Mouse (Mus musculus) heart, postnatal 25 days (tissue): ENCODE measurements at regions not wholly inside any gene's neighbourhood (a gene's known extent, or its start where the extent isn't known, plus 50 kb on each side); places are given as distances from the start of the nearest gene placed in this dataset.

ENCODE experiments used
- DNase-seq: peaks from one replicate; pipeline ENCODE4 v3.0.0; 2022; ENCODE audit warnings: low spot score
- intact Hi-C: fragments of 180-260 bp; cut with DNase I; formaldehyde crosslinking; loops from one replicate; pipeline ENCODE4 v1.15.1; 2025

DNA sequence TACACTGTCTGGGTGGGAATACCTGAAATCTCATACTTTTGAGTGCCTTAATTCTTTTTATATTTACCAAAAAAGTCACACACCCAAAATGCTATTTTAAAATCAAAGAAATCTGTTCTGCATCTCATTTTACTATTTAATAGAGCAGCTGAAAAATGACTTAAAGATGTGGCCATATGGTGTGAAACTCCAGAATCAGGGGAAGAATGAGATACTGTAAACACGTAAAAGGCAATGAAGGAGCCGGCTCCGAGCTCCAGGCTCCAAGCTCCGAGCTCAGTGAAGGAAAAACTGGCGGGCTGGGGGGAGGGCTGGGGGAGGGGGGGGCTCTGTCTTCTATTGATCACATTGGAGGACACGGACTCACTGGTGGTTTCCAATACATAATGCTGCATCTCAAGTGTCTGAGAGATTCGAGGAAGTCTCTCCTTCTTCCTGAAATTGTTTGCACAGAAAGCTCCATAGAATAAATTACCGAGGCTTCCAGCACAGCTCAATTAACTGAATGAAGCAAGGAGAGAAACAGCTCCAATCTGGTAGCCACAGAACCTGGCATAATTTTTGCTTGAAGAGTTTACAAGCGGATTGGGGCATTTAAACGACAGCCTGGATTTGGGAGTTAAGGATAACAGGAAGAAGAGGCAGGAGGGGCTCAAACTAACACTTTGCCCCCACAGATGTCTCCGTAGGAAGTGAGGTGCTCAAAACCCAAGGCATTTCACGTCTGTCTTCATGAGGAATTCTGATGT is 112.2 kb upstream of the 1700066M21Rik start:
- intact Hi-C loops: no loop called here

DNA sequence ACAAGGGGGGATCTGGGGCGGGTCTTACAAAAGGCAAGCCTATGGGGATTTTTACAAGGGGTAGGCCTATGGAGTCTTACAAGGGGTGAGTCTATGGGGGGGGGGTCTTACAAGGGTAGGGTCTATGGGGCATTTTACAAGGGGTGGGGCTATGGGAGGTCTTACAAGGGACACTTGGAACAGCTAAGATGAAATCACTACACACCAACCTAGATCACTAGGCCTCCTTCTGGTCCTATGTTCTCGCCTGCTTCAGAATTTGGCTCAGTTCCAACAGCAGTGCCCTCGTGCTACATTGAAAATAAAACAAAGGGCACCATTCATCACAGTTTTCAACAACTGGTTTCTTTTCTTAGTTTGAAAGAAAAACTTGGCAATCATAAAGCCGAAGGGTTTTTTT is 110.7 kb upstream of the 1700066M21Rik start:
- no peak for DNase-seq
- intact Hi-C loops: no loop called here

More for the DNA sequence above, 112.2 kb upstream of the 1700066M21Rik start:
- no peak for DNase-seq

DNA sequence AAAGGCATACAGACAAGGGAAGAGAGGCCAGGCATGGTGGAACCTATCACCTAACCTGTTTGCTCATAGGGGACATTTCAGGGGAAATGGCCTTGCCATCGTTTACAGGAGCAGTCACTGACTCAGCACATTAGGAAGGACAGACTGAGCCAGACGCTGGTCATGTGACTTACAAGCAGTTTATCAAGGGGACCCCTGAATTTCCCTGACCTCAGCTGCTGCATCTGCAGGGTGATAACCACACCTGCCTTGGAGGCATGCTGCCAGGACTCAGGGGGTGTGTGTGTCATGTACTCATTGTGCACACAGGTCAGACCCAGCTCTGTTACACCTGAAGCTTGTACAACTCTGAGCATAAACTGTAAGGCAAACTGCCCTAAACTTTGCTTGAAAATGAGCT is 109.6 kb upstream of the 1700066M21Rik start:
- DNase-seq: no peak
- intact Hi-C loops: no loop called here

DNA sequence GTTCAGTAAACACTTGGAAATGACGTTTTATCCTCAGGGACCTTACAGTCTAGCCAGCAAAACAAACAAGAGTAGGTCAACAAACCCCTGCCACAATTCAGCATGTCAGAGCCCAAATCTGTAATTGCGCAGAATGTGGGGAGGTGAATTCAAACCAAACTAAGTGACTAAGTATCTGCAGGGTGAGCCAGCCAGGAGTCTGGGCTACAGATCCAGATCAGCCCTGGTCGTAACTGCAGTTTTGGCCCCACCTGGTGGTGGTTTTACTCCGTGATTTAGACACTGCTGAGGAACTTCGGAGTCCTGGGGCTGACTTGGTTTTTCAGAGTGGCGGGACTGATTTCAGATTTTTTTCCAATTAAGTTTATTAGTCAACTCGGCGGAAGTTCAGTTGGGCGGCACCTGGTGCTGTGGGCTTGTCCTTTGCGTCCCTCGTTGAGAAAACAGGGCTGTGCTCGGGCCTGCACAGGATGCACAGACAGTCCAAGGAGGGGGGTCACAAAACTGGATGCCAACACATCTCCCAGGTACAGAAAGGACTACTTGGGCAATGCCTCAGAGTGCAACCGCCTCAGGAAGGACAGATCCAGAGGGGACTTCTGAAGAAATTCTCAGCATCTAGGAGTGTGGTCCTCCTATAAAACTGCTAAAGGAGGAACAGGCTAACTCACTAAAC is 107.6 kb upstream of the 1700066M21Rik start:
- no peak for DNase-seq
- intact Hi-C loops: no loop called here

- no peak for DNase-seq
- intact Hi-C loops: no loop called here
Observed at GRCm38 (mm10) chr1:57272593-57272992, 104.8 kb upstream of the 1700066M21Rik start.

GRCm38 (mm10) chr1:57281549-57281948 is 95.9 kb upstream of the 1700066M21Rik start:
- no peak for DNase-seq
- intact Hi-C loops: no loop called here

DNA sequence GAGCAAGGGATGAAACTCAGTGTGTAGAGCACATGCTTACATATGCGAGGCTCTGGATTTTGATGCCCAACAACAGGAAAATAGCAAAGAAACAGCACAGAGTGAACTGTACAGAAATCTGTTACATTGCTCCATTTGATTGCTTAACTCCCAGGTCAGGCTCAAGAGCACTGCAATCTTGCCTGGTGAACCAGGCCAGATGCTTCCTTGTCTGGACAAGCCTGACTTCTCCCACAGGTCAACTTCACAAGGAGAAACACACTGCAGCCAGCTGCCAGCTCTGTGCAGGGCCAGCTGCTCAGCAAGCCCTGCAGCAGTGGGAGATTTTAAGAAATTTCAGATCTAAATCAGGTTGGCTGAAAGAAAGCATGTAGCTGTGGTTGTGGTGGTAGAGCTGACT is 81.2 kb upstream of the 1700066M21Rik start:
- no peak for DNase-seq
- intact Hi-C loops: no loop called here

DNA sequence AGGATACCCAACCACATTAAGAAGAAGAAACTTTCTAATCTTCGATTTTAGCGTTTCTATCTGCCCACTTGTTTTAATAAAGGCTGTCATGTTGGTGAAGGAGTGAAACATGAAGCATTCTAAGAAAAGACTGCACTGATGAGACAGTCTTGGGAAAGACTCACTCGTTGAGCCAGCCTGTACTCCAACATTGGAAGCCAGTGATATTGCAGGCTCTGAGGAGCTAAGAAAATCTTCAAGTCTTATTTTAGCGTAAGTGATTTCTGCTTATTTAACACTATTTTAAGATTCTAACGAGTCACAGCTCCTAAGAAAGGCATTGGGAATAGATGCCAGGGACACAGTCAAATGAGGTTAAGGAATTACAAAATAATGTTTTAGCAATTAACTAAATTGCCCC is 78.9 kb upstream of the 1700066M21Rik start:
- DNase-seq: no peak
- intact Hi-C loops: no loop called here

DNA sequence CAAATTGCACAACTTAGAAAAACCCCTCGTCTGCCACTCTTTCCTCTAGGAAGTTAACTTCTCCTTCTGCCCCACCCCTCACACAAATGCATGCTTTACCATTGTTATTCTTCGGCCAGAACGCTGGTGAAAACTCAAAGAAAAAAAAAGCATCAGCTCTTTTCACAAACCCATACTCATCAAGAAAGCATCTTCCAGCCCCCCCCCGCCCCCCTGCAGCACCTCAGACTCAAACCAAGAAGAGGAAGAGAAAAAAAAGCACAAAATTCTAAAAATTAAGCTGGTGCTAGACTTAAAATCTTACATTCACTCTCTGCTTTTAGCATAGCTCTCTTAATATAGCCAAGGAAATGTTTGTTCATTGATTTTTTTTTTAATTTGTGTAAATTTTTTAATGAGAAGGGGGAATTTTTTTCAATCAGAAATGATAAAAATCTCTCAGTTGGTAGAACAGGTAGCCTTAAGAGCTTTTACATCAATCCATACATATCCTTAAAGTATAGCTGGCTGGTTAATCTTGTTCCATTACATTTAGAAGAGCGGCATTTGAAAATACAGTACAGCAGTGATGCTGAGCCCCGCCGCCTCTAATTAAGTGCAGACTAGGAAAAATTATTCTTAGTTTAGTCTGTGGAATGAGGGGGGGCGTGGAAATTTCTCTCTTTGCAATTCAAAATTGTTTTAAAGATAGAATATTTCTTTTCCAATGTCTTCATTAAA is 76.0 kb upstream of the 1700066M21Rik start:
- intact Hi-C loops: no loop called here
- DNase-seq: no peak

DNA sequence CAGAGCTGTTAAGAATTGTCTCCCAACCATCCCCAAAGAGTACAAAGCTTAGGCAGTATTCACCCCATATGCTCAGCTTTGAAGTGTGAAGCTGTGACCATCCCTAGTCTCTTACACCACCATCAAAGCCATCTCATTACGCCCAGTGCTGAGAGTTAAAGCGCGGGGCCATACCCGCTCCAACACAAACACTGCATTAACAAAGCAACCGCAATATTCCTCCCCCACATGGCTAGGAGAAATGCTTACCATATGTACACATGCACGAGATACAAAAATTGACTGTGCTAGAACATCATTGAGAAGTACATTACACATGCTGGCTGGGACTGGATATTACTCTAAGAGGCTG is 75.5 kb upstream of the 1700066M21Rik start:
- intact Hi-C loops: no loop called here
- no peak for DNase-seq

GRCm38 (mm10) chr1:57304757-57305156 is 72.7 kb upstream of the 1700066M21Rik start:
- no peak for DNase-seq
- intact Hi-C loops: no loop called here

DNA sequence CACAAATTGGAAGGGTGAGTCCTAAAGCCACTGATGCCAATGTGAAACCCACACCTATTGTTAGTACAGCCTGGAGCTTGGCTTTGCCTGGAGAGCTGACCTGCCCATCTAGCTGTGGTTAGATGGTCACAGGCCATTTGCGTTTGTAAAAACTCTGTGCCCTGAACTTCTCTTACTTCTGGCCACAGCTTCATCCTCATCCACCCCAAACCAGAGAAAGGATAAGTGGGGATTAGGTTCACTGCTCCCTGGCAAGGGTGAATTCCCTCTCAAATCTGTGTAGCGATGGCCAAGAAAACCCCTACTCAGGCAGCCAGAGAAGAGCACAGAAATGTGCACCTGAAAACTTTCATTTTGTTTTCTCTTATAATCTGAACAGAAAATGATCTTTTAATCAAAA is 54.9 kb upstream of the 1700066M21Rik start:
- intact Hi-C loops: no loop called here
- DNase-seq: no peak

- DNase-seq: no peak
- intact Hi-C loops: no loop called here
Observed at GRCm38 (mm10) chr1:57323118-57323517, 54.3 kb upstream of the 1700066M21Rik start.

- no peak for DNase-seq
- intact Hi-C loops: no loop called here
Observed at GRCm38 (mm10) chr1:57325585-57326165, 51.7 kb upstream of the 1700066M21Rik start.
